Mouse (Mus musculus) cerebellum, adult 11-12 months (tissue): ENCODE results near the gene Lrat.
A peak's percentile ranks its signal among the peaks of the same experiment; 100 is the strongest.

Source experiments
- DNase-seq: peaks from one replicate; pipeline ENCODE4 v3.0.0; 2022

The Lrat gene

DNA sequence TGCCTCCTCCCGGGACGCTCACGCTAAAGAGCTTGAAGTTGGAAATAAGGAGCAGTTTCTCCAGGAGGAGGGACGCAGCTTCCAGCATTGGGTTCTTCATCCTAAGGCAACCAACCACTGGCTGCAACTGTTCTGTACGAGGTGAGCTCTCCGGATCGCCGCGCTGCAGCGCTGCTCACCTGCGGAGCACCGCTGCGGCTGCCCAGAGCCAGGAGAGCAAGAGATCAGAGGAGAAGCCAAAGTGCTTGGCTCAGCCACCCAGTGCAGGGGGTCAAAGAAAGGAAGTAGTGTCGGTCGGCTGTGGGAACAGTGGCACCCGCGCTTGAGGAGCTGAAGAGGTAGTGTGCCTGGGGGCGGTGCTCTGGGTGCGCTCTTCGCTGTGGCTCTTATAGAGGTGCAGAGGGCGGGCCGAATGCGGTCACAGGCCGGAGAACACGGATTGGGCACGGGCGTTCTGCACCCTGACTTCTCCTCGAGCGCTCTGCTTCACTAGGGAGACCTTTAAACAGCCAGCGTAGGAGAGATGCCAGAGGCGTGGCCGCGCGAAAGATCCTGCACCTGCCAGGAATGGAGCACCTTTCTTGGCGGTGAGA lies at the start of gene Lrat:
TSS of gene Lrat (minus strand) at position 361 of the 593 bp plus-strand sequence.
- no peak for DNase-seq

DNA sequence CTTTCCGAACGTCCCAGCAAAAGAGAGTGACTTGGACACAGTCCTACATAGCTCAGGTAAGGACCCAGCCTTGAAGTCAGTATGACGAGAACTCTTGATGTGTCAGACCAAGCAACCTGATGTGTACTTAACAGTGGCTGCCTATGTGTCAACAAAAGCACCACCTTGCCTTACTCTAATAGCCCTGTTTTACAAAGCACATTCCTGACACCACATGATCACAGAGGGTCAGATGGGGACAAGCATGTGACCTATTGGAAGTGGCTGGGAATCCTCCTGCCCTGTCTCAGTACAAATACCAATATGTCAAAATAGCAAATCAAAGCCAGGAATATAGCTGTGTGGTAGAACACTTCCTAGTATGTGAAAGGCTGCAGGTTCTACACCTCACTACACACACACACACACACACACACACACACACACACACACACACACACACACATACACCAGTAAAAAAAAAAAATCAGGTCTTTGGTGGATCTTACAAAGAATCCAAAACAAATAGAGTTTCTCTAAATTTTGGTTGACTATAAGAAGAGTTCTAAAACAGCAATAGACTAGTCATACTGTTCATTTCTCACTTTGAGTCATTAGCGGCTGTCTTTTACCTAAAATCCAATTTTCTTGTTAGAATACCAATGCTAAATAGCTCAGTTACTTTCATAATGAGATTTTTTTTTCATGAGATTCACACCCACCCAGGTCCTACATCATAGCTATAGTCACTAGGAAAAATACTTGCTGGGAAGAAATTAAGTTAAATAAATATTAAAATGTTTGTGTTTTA lies 48.6 kb upstream of the Lrat start:
- no peak for DNase-seq

DNA sequence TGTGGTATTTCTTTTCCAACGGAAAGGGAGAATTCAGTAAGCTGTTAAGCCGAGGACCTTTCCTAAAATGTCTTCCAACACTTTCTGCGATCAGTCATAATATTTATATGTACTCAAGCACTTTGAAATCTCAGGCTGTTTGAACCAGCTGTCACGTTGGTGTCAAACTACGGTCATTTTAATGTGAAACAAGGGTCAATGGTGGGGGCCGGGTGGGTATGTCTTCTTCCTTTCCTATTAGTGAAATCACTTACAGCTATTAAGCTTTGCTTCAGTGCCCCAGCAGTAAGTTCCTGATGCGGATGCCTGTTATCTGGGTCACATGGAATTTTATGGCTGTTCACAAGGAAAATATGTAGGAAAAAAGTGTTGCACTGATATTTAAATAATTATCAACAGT lies 46.9 kb upstream of the Lrat start:
- no peak for DNase-seq

DNA sequence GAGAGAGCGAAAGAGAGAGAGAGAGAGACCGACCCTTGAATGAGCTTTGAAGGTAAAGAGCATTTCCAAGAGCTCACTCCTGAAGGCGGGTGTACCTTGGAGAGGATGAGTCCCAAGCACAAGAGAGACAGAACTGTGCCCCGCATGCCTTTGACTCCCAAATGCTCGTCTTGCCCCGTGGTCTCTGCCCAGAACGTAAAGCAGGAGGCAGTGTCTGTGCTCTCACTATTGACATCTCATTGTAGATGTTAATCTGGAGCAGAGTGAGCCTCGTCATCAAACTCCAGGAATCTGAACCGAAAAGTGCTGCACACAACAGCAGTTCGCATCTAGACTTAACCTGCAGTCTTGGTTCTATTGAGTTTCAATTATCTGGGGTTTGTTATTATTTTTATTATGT lies 46.4 kb upstream of the Lrat start:
- DNase-seq, result no peak

DNA sequence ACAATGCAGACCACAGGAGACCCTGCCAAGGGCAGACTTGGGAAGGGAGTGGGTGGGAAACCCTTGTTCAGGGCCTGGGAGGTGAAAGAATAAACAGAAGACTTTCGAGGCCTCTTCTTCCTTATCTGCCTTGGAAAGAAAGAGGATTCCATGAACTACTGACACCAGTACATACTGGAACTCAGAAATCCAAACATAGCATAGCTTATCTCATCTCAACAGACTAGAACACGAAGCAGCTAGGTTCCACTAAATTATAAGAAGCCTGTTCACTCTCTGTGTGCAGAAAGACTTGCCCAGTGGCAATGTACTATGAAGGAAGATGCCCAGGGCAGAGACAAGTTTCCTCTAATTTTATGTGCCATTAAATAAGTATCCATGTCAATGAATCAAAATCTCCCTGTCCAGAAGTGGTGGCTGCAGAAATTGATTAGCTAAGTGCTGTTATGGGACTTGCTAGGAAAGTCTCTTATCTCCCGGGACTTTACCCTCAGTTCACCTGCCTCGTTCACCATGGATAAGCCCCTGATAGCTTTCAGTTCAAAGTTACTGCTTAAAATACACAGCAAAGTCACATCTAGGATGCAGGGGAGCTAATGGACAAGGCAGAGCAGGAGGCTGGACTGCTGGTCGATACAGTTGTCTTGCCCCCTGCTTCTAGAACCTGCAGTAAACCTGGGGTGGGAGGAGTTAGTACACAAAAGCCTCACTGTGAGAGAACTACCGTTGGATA lies 42.8 kb upstream of the Lrat start:
- no peak for DNase-seq

DNA sequence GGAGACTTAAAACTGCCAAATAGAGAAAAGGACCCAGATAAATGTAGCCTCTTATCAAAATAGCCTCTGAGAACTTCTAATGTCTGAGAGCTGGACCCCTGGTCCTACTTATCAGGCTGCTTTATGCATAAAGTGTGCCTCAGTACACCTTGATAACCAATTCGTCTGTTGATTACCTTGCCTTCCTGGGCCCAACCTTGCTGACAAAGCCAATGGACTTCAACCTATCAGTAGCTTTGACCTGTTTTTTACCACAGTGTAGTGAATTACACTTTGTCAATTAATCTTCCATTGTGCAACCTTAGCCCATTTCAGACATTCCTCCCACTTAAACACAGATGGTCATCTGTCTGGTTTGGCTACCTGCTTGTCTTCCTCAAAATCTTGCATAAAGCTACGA lies 24.1 kb upstream of the Lrat start:
- no peak for DNase-seq

DNA sequence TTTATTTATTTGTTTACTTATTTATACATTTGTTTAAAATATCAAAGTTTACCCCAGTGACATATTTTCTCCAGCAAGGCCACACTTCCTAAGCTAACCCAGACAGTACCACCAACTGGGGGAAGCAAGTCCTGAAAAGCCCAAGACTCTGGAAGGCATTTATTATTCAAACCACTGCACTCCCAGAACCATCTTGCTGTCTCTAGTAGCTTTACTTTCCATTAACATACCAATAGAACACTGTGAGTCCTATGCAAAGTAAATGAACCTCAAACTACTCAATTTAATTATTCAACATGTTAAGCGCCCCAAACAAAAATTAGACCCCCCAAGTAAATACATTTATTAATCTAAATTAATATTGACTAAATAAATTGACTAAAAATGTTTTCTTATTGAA lies 11.9 kb upstream of the Lrat start:
- no peak for DNase-seq

DNA sequence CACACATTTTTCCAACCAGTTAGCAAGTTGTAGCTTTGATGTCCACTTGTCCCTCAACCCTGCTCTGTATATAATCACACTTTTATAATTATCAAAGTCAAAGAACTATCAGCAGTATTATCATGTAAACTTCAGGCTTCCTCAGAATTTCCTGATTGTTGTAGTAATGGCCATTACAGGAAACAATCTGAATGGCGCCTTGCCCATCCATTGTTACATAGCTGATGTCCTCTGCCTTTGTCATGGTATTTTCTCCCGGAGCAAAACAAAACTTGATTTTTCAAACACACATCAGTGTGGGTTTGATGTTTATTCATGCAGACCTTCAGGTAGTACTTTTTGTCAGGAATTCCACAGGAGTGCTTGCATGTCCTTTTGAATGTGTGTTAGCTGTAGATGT lies 4.9 kb upstream of the Lrat start:
- no peak for DNase-seq

DNA sequence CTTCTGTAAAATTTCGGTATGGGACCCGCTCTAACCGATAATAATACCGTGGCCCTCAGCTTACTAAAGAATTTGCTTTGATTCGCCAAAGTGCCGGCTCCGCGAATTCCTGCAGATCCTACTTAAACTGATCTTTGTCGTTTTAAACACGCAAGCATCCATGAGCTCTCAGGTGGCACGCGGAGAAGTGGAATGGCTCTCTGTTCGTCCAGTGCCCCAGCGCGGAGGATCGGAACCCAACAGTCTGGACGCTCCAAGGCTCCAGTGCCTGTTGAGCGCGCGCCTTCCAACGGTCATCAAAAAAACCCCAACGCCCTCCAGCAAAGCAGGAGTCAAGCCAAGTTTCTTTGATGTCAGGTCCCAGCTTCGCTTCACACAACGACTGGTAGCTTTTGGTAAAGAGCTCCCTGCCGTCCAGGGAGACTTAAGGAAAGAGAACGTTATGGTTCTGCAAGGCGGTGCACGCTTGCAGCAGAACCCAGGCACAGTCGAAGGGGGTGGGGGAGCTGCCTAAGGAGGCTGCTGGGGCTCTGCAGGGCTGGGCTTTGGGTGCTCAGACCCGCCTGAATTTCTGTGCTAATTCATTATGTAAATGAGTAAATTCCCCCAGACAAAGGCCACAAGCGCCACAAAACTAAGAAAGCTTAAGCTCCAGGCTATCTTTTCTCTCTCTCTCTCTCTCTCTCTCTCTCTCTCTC lies 587 bp upstream of the Lrat start:
- DNase-seq, result no peak

DNA sequence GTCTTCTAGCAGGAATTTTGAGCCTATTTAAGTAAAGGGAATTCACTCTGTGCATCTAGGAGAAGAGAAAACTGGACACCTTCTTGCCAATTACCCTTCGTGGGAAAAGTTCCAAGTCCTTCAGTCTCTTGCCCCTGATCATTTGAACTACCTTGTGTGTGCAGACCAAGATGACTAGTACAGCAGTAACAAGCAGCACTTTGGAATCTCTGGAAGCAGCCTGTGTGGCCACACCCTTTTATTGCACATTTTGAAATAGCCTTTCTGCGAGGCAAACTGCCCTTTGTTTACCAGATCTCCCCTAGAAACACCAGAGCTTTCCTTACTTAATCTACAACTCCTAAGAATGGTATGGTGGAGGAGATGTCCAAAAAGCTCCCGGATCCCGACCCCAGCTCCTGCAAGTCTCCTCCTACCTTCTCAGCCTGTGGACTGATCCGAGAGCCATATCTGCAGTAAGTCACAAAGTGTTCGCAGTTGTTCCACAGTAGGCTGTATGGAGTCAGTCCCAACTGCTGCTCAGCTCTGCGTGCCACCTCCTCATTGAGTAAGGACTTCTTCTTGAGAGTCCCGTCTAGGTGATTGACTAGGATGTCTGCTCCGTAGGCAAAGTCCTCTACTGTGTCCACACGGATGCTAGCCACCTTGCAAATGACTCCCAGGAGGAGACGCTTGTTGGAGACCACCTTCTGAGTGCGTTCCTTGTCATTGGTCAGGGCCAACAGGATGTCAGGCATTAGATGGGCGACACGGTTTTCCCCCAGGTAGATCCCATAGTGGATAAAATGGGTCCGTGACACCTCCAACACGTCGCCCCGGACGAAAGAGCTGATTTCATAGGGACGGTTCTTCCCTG lies 788 bp downstream of the Lrat start:
- no peak for DNase-seq

DNA sequence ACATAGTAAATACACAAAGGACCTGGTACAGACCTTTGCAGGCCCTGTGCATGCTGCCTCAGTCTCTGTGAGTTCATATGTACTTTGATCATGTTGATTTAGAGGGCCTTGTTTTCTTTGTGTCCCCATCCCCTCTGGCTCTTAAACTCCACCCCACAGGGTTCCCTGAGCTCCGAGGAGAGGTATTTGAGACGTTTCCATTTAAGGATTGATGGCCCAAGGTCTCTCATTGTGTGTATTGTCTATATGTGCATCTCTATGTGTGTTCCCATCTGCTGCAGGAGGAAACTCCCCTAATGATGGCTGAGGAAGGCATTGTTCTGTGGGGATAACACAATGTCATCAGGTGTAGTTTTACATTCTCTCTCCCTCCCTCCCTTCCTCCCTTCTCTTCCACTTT lies 14.9 kb downstream of the Lrat start:
- no peak for DNase-seq

DNA sequence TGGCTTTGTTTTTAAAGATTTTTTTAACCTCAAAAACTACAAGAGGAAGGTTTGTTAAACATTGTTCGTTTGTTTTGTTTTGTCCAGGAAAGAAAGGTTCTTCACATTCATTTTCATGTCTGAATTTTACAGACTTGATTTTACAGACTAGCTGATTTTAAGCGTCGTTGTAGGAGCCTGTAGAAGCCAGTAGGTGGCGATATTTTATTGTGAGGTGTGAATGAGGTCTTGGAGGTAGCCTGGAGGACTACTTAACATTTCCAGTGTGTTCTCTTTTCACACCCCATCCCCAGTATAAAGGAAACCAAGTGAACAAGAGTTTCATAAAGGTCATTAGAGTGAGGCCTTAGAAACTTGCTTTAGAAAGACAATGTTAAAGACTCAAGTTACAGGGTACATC lies 26.5 kb downstream of the Lrat start:
- DNase-seq, result no peak

DNA sequence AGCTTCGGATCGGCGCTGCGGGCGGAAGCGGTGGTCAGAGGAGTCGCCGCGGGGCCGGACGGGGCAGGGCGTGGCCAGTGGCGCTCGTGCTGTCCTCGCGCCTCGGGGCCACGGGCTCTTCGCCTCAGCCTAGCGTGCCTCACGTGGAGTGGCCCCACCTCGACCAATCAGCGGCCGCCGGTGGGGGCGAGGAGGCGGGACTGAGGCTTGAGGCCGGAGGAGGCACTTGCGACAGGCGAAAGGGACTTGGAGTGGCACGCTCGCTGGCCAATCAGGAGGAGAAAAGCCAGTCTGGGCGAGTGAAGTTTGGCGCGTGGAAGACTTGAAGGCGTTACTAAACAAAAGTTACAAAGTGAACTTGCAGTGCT lies 27.4 kb downstream of the Lrat start, which contains the start of gene Rbm46:
TSS of gene Rbm46 (minus strand) at position 112 of the 368 bp plus-strand sequence.
- DNase-seq, result peak; percentile 33

DNA sequence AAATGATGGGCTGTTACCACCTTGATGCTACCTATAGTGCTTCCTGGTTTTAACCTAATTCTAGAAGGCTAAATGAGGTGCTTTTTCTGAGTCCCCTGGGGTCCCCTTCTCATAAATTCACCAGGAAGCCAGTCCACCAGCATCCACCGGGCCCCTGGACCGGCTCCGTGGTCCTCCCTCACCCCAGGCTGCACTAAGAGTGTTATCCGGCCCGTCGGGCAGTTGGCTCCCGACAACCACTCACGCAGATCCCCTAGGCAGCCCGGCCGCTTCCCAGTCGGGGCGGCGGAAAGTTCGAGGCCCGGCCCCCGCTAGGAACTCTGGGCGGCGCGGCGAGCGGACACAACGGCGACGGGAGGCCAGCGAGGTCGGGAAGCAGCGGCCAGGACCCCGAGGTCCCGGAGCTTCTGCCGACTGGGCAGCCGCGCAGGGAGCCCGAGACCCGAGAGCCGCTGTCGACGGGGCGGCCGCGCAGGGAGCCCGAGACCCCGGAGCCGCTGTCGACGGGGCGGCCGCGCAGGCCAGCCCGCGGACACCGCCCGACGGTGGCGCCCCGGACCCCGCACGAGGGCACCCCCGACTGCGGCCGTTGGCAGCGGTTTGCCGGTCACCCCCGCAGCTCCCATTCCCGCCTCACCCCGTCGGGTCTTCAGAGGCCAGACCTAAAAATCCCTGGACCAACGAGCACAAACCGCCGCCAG lies 28.0 kb downstream of the Lrat start:
- DNase-seq, result no peak

DNA sequence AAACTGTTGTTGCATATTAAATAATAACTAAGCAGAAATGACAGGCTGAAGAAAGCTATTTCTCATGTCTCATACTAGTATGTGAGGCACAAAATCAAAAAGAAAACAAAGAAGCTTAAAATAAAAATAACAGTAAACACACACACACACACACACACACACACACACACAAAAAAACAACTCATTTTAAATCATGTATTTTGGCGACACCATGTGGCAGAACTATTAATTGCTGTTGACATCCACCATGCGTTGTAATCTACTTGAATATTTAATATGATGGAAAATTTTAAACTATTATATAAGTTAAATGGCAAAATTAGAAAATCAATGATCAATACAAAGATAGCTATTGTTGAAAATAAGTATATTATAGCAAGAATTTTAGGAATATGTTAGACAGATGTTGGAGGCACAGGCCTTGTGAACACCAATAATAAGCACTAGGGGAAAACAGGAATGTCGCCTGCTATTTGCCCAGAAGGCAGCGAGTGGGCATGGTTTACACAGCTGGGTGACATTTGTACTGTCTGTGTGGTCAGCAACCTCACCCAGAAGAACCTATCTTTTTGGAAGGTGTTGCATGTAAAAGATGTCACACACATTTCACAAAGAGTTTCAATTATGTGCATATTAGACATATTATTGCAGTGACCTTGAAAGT lies 46.2 kb downstream of the Lrat start:
- no peak for DNase-seq
